Mouse (Mus musculus) CH12.LX (cell line): ENCODE measurements at regions not wholly inside any gene's neighbourhood (a gene's known extent, or its start where the extent isn't known, plus 50 kb on each side); places are given as distances from the start of the nearest gene placed in this dataset.

ENCODE experiments used
- DNase-seq: peaks from one replicate; pipeline ENCODE4 v3.0.0-alpha.2; 2013; ENCODE audit errors: extremely low read depth
- H3K27ac ChIP-seq: 2 replicates; pipeline ENCODE4 v1.5.1; 2012; ENCODE audit warnings: low read depth, mild to moderate bottlenecking, control low read depth, moderate library complexity; ENCODE audit not compliant: insufficient read depth
- H3K27me3 ChIP-seq: replicated peaks from 2 replicates; pipeline ENCODE3; 2012; ENCODE audit warnings: inconsistent platforms
- H3K36me3 ChIP-seq, 2 experiments: replicated peaks in 1 of 2; 2 replicates each; pipeline versions ENCODE3 to v1.6.1; 2012; ENCODE audit warnings: inconsistent platforms in 1 of 2, low read length in 1 of 2, mild to moderate bottlenecking in 1 of 2, mixed read lengths in 1 of 2, moderate library complexity in 1 of 2; ENCODE audit not compliant: control insufficient read depth in 1 of 2, insufficient read depth in 1 of 2
- H3K4me1 ChIP-seq, 2 experiments: 2 replicates each; pipeline ENCODE4 v1.6.1; 2012; ENCODE audit warnings: inconsistent platforms in 1 of 2, moderate library complexity in 1 of 2; ENCODE audit not compliant: insufficient read depth in 2 of 2, control insufficient read depth in 1 of 2
- H3K4me2 ChIP-seq: 2 replicates; pipeline ENCODE4 v1.6.1; 2012; ENCODE audit warnings: low read depth, mild to moderate bottlenecking, control low read depth; ENCODE audit not compliant: poor library complexity, insufficient read depth, severe bottlenecking
- H3K4me3 ChIP-seq, 3 experiments: fragments of 150-350 bp in 1 of 3; sonication (generic) in 1 of 3; replicated peaks in 1 of 3; 2 replicates each; pipeline versions ENCODE3 to v1.5.1; 2011 to 2012; ENCODE audit warnings: low read depth in 2 of 3, low read length in 2 of 3, mild to moderate bottlenecking in 2 of 3, moderate library complexity in 2 of 3, control low read depth in 1 of 3, improper control_type of control experiment in 1 of 3, inconsistent platforms in 1 of 3, mixed read lengths in 1 of 3; ENCODE audit not compliant: poor library complexity in 1 of 3
- H3K79me2 ChIP-seq: replicated peaks from 2 replicates; pipeline ENCODE4 v1.6.1; 2012; ENCODE audit warnings: mild to moderate bottlenecking, moderate library complexity; ENCODE audit not compliant: control insufficient read depth, poor library complexity, insufficient read depth, severe bottlenecking; ENCODE audit errors: extremely low read depth
- H3K9ac ChIP-seq: 2 replicates; pipeline ENCODE4 v1.6.1; 2012; ENCODE audit warnings: low read depth, mild to moderate bottlenecking, control low read depth, moderate library complexity; ENCODE audit not compliant: insufficient read depth
- H3K9me3 ChIP-seq: replicated peaks from 2 replicates; pipeline ENCODE3; 2012; ENCODE audit warnings: low read length, inconsistent platforms, mixed read lengths
- BHLHE40 ChIP-seq: IDR thresholded peaks from 2 replicates; pipeline ENCODE4 v1.6.1; 2011; ENCODE audit warnings: mild to moderate bottlenecking, low read depth, low read length, improper control_type of control experiment
- CHD1 ChIP-seq: IDR thresholded peaks from 2 replicates; pipeline ENCODE4 v1.6.1; 2012; ENCODE audit warnings: low read depth, low read length, improper control_type of control experiment, inconsistent platforms
- CHD2 ChIP-seq: IDR thresholded peaks from 2 replicates; pipeline ENCODE4 v1.6.1; 2011; ENCODE audit warnings: low read length, improper control_type of control experiment
- CTCF ChIP-seq, 2 experiments: IDR thresholded peaks in 1 of 2; conservative IDR thresholded peaks in 1 of 2; 2 replicates each; pipeline ENCODE4 v1.5.1; 2011 to 2012; ENCODE audit warnings: low read depth in 2 of 2, low read length in 2 of 2, improper control_type of control experiment in 1 of 2, inconsistent platforms in 1 of 2, mild to moderate bottlenecking in 1 of 2, moderate library complexity in 1 of 2
- E2F4 ChIP-seq: IDR thresholded peaks from 2 replicates; pipeline ENCODE4 v1.6.1; 2011; ENCODE audit warnings: low read depth, low read length, improper control_type of control experiment; ENCODE audit not compliant: insufficient replicate concordance
- ELF1 ChIP-seq: IDR thresholded peaks from 2 replicates; pipeline ENCODE4 v1.6.1; 2014; ENCODE audit warnings: low read depth, mild to moderate bottlenecking, inconsistent platforms, low read length, improper control_type of control experiment
- EP300 ChIP-seq: IDR thresholded peaks from 2 replicates; pipeline ENCODE4 v1.6.1; 2011; ENCODE audit warnings: low read length, improper control_type of control experiment
- ETS1 ChIP-seq: conservative IDR thresholded peaks from 2 replicates; pipeline ENCODE4 v1.6.1; 2012; ENCODE audit warnings: low read depth, mild to moderate bottlenecking, inconsistent platforms, low read length, improper control_type of control experiment, moderate library complexity
- GABPA ChIP-seq: IDR thresholded peaks from 2 replicates; pipeline ENCODE4 v1.6.1; 2012; ENCODE audit warnings: low read depth, low read length, improper control_type of control experiment, inconsistent platforms; ENCODE audit not compliant: insufficient replicate concordance
- HCFC1 ChIP-seq: IDR thresholded peaks from 2 replicates; pipeline ENCODE4 v1.6.1; 2012; ENCODE audit warnings: low read depth, mild to moderate bottlenecking, inconsistent platforms, low read length, improper control_type of control experiment
- IRF4 ChIP-seq: IDR thresholded peaks from 2 replicates; pipeline ENCODE4 v1.6.1; 2014; ENCODE audit warnings: low read depth, mild to moderate bottlenecking, inconsistent platforms, low read length, improper control_type of control experiment
- JUN ChIP-seq: IDR thresholded peaks from 2 replicates; pipeline ENCODE4 v1.6.1; 2011; ENCODE audit warnings: low read depth, mild to moderate bottlenecking, low read length, improper control_type of control experiment, moderate library complexity; ENCODE audit not compliant: insufficient read depth
- JUND ChIP-seq: conservative IDR thresholded peaks from 2 replicates; pipeline ENCODE4 v1.6.1; 2011; ENCODE audit warnings: low read depth, low read length, improper control_type of control experiment
- KAT2A ChIP-seq: IDR thresholded peaks from 2 replicates; pipeline ENCODE4 v1.6.1; 2012; ENCODE audit warnings: low read length, improper control_type of control experiment, inconsistent platforms; ENCODE audit not compliant: insufficient replicate concordance
- MAFK ChIP-seq: IDR thresholded peaks from 2 replicates; pipeline ENCODE4 v1.6.1; 2011; ENCODE audit warnings: low read length, improper control_type of control experiment; ENCODE audit not compliant: insufficient replicate concordance
- MAX ChIP-seq: IDR thresholded peaks from 2 replicates; pipeline ENCODE4 v1.6.1; 2011; ENCODE audit warnings: low read length, improper control_type of control experiment
- MAZ ChIP-seq: IDR thresholded peaks from 2 replicates; pipeline ENCODE4 v1.6.1; 2012; ENCODE audit warnings: low read depth, mild to moderate bottlenecking, inconsistent platforms, low read length, improper control_type of control experiment, moderate library complexity
- MEF2A ChIP-seq: IDR thresholded peaks from 2 replicates; pipeline ENCODE4 v1.6.1; 2014; ENCODE audit warnings: low read depth, mild to moderate bottlenecking, inconsistent platforms, low read length, improper control_type of control experiment, borderline replicate concordance
- MXI1 ChIP-seq: IDR thresholded peaks from 2 replicates; pipeline ENCODE4 v1.6.1; 2011; ENCODE audit warnings: mild to moderate bottlenecking, low read depth, low read length, improper control_type of control experiment
- MYC ChIP-seq: IDR thresholded peaks from 2 replicates; pipeline ENCODE4 v1.6.1; 2011; ENCODE audit warnings: low read depth, mild to moderate bottlenecking, improper control_type of control experiment, low read length
- NELFE ChIP-seq: IDR thresholded peaks from 2 replicates; pipeline ENCODE4 v1.6.1; 2011; ENCODE audit warnings: low read depth, low read length, improper control_type of control experiment
- NRF1 ChIP-seq: IDR thresholded peaks from 2 replicates; pipeline ENCODE4 v1.6.1; 2014; ENCODE audit warnings: low read depth, mild to moderate bottlenecking, inconsistent platforms, low read length, improper control_type of control experiment, moderate library complexity
- PAX5 ChIP-seq: IDR thresholded peaks from 2 replicates; pipeline ENCODE4 v1.6.1; 2012; ENCODE audit warnings: low read length, inconsistent platforms, mixed read lengths
- POLR2A ChIP-seq: IDR thresholded peaks from 2 replicates; pipeline ENCODE4 v1.6.1; 2011; ENCODE audit warnings: low read depth, mild to moderate bottlenecking, improper control_type of control experiment, low read length
- POLR2AphosphoS2 ChIP-seq: IDR thresholded peaks from 2 replicates; pipeline ENCODE4 v1.6.1; 2011; ENCODE audit warnings: low read depth, low read length, improper control_type of control experiment
- RAD21 ChIP-seq: IDR thresholded peaks from 2 replicates; pipeline ENCODE4 v1.6.1; 2011; ENCODE audit warnings: low read depth, mild to moderate bottlenecking, low read length, improper control_type of control experiment, moderate library complexity
- RCOR1 ChIP-seq: conservative IDR thresholded peaks from 2 replicates; pipeline ENCODE4 v1.6.1; 2012; ENCODE audit warnings: low read depth, mild to moderate bottlenecking, inconsistent platforms, low read length, improper control_type of control experiment
- SIN3A ChIP-seq: IDR thresholded peaks from 2 replicates; pipeline ENCODE4 v1.6.1; 2012; ENCODE audit warnings: low read length, improper control_type of control experiment, inconsistent platforms
- SMC3 ChIP-seq: IDR thresholded peaks from 2 replicates; pipeline ENCODE4 v1.6.1; 2011; ENCODE audit warnings: low read depth, low read length, improper control_type of control experiment
- TBP ChIP-seq: conservative IDR thresholded peaks from 2 replicates; pipeline ENCODE4 v1.6.1; 2011; ENCODE audit warnings: low read depth, low read length, improper control_type of control experiment
- TCF12 ChIP-seq: IDR thresholded peaks from 2 replicates; pipeline ENCODE4 v1.6.1; 2014; ENCODE audit warnings: low read depth, mild to moderate bottlenecking, inconsistent platforms, low read length, improper control_type of control experiment
- UBTF ChIP-seq: IDR thresholded peaks from 2 replicates; pipeline ENCODE4 v1.6.1; 2012; ENCODE audit warnings: low read depth, mild to moderate bottlenecking, inconsistent platforms, low read length, improper control_type of control experiment, moderate library complexity
- USF1 ChIP-seq: IDR thresholded peaks from 2 replicates; pipeline ENCODE4 v1.6.1; 2014; ENCODE audit warnings: low read depth, mild to moderate bottlenecking, inconsistent platforms, low read length, improper control_type of control experiment
- USF2 ChIP-seq: conservative IDR thresholded peaks from 2 replicates; pipeline ENCODE4 v1.6.1; 2011; ENCODE audit warnings: low read depth, low read length, improper control_type of control experiment
- ZC3H11A ChIP-seq: IDR thresholded peaks from 2 replicates; pipeline ENCODE4 v1.6.1; 2012; ENCODE audit warnings: low read depth, mild to moderate bottlenecking, inconsistent platforms, low read length, improper control_type of control experiment
- ZKSCAN1 ChIP-seq: IDR thresholded peaks from 2 replicates; pipeline ENCODE4 v1.6.1; 2012; ENCODE audit warnings: low read depth, inconsistent platforms, low read length, improper control_type of control experiment, borderline replicate concordance
- ZMIZ1 ChIP-seq: IDR thresholded peaks from 2 replicates; pipeline ENCODE4 v1.6.1; 2012; ENCODE audit warnings: low read depth, mild to moderate bottlenecking, inconsistent platforms, low read length, improper control_type of control experiment
- ZNF384 ChIP-seq: IDR thresholded peaks from 2 replicates; pipeline ENCODE4 v1.6.1; 2012; ENCODE audit warnings: low read depth, low read length, improper control_type of control experiment, inconsistent platforms
- dilution Hi-C: fragments of 300-500 bp; cut with MboI; formaldehyde crosslinking; loops from 2 replicates; pipeline ENCODE4 v1.14.3; 2020; ENCODE audit warnings: low sequenced_read_pairs; ENCODE audit not compliant: extremely low pct_unique_long_range_greater_than_20kb, extremely low pct_ligation_motif_present
- in situ Hi-C: fragments of 300-500 bp; cut with MboI; formaldehyde crosslinking; loops from 3 replicates; pipeline ENCODE4 v1.14.3; 2019; ENCODE audit warnings: low sequenced_read_pairs, low pct_ligation_motif_present, low pct_unique_long_range_greater_than_20kb, mixed read lengths

DNA sequence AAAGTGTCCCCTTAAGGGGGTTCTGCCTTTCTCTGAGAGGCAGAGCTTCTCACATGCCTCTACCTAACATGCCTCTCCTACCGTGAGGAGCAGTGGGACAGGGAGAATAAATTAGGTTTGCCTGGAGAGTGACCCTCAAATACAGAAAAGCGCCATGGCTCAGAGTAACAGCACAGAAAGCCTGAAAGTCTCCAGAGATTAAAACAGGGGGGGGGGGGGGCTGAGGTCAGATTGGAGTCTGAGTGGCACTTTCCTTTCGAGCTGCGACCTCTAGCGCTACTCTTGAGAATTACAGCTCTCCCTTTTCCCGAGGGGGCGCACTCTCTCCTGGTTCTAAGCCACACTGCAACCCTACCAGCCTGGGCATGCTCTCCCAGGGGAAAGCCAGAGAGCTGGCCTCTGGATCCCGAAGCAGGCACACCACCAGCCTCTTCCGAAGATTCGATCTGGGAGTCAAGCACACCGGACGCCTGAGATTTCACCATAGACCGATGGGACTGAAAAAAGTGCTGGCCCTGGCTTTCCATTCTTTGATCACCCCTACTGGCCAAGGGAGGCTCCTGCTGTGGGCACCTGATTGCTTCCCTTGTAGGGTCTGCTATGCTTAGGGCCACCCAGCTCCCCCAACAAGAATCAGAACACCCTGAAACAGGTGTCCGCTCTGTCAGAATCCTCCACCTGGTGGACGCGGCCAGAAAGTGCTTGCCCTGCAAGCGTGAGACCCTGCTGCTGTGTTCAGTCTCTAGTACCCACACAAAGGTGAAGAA is 57.5 kb upstream of the Cdkn3 start:
- in situ Hi-C loops (no loop called here), dilution Hi-C loops (no loop called here)
- peak; percentile 56 for DNase-seq
- H3K9me3 ChIP-seq: no peaks in the 10 kb centered on the region
- H3K27me3 ChIP-seq: no peaks in the 10 kb centered on the region
- no peaks in the 10 kb centered on the region for H3K36me3 ChIP-seq
- no peaks in the 10 kb centered on the region for H3K79me2 ChIP-seq
- no peak overlapping the region for H3K27ac ChIP-seq
- H3K9ac ChIP-seq: no peak overlapping the region
- no peak overlapping the region for H3K4me3 ChIP-seq
- no peak for TF ChIP-seq MEF2A
- TF ChIP-seq MAX: no peak
- TF ChIP-seq UBTF: no peak
- TF ChIP-seq IRF4: peak; percentile 46; the same call in 1 of the 2 replicates
- no peak for TF ChIP-seq MXI1
- TF ChIP-seq CTCF (conservative IDR thresholded peaks at IDR 0.05 in 1 of 2, IDR thresholded peaks at IDR 0.05 in 1 of 2; ENCODE audit: low read depth in 2 of 2, low read length in 2 of 2): peak; percentile 52 to 97
- peak; percentile 82 for TF ChIP-seq SMC3
- TF ChIP-seq BHLHE40: 0 out of 2 replicates have a peak, but pooled peaks have one; percentile 16
- no peak for TF ChIP-seq RCOR1
- TF ChIP-seq TCF12: no peak
- TF ChIP-seq ELF1: no peak
- peak; percentile 40; the same call in 1 of the 2 replicates for TF ChIP-seq NELFE
- no peak for TF ChIP-seq JUND
- TF ChIP-seq CHD1: no peak
- TF ChIP-seq MAZ: peak; percentile 95
- TF ChIP-seq ZKSCAN1: no peak
- no peak for TF ChIP-seq TBP
- no peak for TF ChIP-seq SIN3A
- TF ChIP-seq CHD2: no peak
- TF ChIP-seq MAFK: no peak
- TF ChIP-seq ZMIZ1: no peak
- no peak for TF ChIP-seq ETS1
- no peak for TF ChIP-seq GABPA
- no peak for TF ChIP-seq HCFC1
- peak; percentile 31; the same call in 1 of the 2 replicates for TF ChIP-seq ZC3H11A
- TF ChIP-seq USF1: no peak
- no peak for TF ChIP-seq ZNF384
- TF ChIP-seq POLR2A: no peak
- TF ChIP-seq POLR2AphosphoS2: no peak
- no peak for TF ChIP-seq E2F4
- no peak for TF ChIP-seq USF2
- no peak for TF ChIP-seq NRF1
- no peak for TF ChIP-seq KAT2A
- TF ChIP-seq RAD21: peak; percentile 76
- no peak for TF ChIP-seq MYC
- no peak for TF ChIP-seq EP300
- TF ChIP-seq PAX5: no peak
- no peak for TF ChIP-seq JUN
- H3K4me2 ChIP-seq: no peak overlapping the region; the same call in 1 of the 2 replicates
- H3K4me1 ChIP-seq: peaks cover 0 to 5% of the 10 kb centered on the region in 2 experiments; a peak in 1 of 4 replicates
